Mouse (Mus musculus): ENCODE results near the gene Grrp1.

GRCm38 (mm10) chr4:134256407-134257197, 2.7 kb upstream of the Grrp1 start:
- no peak for TF ChIP-seq CTCF (IDR thresholded peaks at IDR 0.05; ENCODE audit: borderline replicate concordance, extremely low read depth, insufficient read depth, insufficient read length)
- no peak for TF ChIP-seq POLR2A (IDR thresholded peaks at IDR 0.05; ENCODE audit: borderline replicate concordance, extremely low read depth, insufficient read depth, insufficient read length, poor library complexity, severe bottlenecking)
